Mouse (Mus musculus): ENCODE results near the gene Dapk2. TPM values are rescaled to one million over a fixed set of nuclear protein-coding genes. Genes with fewer than 3 reads are reported as not detected.
A peak's percentile ranks its signal among the peaks of the same experiment; 100 is the strongest.
"Not testable (repeated sequence)": the region's sequence is repeated elsewhere in the genome, so short reads cannot be mapped to it uniquely, and the experiment has no call there.

The Dapk2 gene
- polyA plus RNA-seq, 1 experiment from 2014 or later = 5.3 TPM

DNA sequence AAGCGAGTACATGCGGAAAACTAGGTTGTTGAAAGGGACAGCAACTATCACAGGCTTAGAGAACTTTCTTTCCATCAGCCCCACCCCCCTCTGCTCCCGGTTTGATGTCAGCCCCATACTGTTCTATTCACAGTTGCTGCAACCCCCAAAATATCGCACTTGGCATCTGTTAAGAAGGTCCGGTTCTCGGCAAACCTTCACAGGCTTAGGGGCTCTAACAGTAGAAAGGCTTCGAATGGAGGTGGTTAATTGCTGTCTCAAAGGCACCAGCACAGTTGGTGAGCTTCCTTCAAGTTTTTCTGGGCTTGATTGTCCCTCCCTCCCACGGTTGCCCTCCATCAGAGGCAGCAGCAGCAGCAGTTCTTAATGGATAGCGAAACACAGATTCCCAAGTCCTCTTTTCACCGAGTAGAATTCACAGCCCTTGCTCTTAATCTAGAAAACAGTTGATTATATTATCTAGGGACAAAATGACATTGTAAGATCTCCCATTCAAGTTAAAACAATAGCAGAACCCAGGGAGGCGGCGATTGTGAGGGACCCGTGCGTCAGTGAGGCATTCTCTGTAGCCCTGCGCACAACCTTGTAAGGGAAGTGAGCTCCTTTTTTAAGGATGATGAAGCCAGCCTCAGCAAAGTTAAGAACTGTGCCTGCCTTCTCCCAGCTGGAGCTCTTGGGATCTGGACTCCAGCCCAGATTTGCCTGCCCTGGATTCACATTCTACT lies 117.4 kb downstream of the Dapk2 start:
- Histone ChIP-seq H3K4me1 (peaks cover 57% of the 10 kb centered on the region), H3K27ac (replicated peaks) (peak overlapping the region; percentile 66), H3K36me3 (replicated peaks) (no peaks in the 10 kb centered on the region), H3K9me3 (no peaks in the 10 kb centered on the region), H3K4me3 (peak overlapping the region; percentile 45), H3K27me3 (replicated peaks; ENCODE audit: low read depth, poor library complexity, severe bottlenecking) (peaks cover 11% of the 10 kb centered on the region)
- peak; percentile 40 for DNase-seq (ENCODE audit: low spot score)
- 4% methylated on average over 15 of the region's 15 CpGs for WGBS

DNA sequence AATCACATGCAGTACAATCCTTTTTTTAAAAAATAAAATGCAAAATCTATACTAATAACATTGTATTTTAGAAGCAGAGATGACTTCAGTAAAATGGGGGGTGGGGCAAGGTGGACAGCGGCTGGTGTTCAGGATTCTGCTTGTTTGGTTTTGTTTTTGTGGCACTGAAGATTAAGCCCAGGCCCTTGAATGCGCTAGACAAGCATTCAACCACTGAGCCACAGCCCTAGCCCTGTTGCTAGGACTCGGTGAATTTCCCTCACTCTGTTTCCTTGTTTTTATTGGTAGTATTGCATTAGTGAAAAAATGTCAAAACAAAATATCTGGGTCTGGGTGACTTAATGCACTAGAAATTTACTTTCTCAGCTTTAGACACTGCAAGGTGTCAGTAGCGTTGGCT lies 118.0 kb downstream of the Dapk2 start:
- Histone ChIP-seq H3K4me1 (peaks cover 55% of the 10 kb centered on the region), H3K9me3 (no peaks in the 10 kb centered on the region), H3K27me3 (replicated peaks; ENCODE audit: low read depth, poor library complexity, severe bottlenecking) (peaks cover 11% of the 10 kb centered on the region), H3K4me3 (no peak overlapping the region), H3K27ac (replicated peaks) (peak overlapping the region; percentile 66; the same call in 1 of the 2 replicates), H3K36me3 (replicated peaks) (no peaks in the 10 kb centered on the region)
- WGBS = 25% methylated on average over 4 of the region's 4 CpGs
- no peak for DNase-seq (ENCODE audit: low spot score)

DNA sequence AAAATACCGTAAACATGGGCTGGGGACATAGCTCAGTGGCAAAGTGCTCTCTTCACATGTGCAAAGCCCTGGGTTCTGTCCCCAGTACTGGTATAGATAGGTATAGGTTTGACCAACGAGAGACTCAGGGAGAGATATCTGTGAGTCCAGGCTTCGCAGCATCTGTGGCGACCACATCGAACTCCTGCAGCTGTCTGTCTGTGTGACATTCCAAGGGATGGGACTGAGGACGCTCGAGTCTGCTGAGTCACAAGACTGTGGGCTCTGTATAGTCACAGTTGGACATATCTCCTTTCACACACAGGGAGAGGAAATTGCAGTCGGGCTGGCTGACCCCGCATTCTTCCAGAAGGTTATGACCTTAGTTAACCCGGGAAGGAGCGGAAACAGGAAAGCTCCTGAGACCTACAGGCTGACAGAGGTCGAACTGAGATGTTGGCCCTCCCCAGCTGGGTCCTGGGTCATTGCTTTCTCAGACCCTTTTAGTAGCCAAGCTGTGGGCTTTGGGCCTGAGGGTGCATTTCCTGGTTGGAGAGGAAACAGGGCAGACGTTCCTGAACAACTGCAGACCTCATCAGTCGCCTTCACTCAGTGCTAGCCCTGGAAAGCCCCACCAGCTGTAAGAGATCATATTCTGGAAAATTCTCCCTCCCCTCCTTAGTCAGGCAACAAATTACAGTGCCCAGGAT lies 118.8 kb downstream of the Dapk2 start:
- H3K27me3 ChIP-seq (replicated peaks; ENCODE audit: low read depth, poor library complexity, severe bottlenecking) = peaks cover 11% of the 10 kb centered on the region; the same call in 1 of the 2 replicates
- peaks cover 50% of the 10 kb centered on the region for H3K4me1 ChIP-seq
- no peak overlapping the region for H3K4me3 ChIP-seq
- no peaks in the 10 kb centered on the region for H3K9me3 ChIP-seq
- H3K27ac ChIP-seq (replicated peaks) = peak overlapping the region; percentile 37
- WGBS = 10% methylated on average over 14 of the region's 14 CpGs
- no peaks in the 10 kb centered on the region for H3K36me3 ChIP-seq (replicated peaks)
- peak; percentile 79 for DNase-seq (ENCODE audit: low spot score)

DNA sequence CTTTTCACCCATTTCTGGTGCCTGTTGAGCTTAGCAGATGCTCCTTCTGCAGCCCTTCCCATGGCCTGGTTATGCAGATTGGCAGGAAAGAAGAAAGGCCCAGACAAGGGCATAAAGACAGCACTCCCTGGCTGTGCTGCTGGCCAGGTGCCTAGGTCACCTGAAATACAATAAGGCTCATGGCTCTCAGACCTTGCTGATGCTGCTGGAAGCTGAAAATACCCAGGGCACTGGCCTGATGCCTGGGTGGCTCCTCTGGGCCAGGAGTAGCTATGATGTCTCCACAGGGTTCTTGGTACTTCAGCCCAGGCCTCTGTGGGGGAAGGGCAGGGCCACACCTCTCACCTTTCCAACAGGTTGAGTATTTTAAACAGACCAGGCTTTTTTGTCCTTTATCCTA lies 121.6 kb downstream of the Dapk2 start:
- Histone ChIP-seq H3K36me3 (replicated peaks) (no peaks in the 10 kb centered on the region), H3K4me1 (peaks cover 41% of the 10 kb centered on the region), H3K27ac (replicated peaks) (no peak overlapping the region), H3K27me3 (replicated peaks; ENCODE audit: low read depth, poor library complexity, severe bottlenecking) (peaks cover 6% of the 10 kb centered on the region; the same call in 1 of the 2 replicates), H3K4me3 (no peak overlapping the region), H3K9me3 (no peaks in the 10 kb centered on the region)
- no peak for DNase-seq (ENCODE audit: low spot score)

DNA sequence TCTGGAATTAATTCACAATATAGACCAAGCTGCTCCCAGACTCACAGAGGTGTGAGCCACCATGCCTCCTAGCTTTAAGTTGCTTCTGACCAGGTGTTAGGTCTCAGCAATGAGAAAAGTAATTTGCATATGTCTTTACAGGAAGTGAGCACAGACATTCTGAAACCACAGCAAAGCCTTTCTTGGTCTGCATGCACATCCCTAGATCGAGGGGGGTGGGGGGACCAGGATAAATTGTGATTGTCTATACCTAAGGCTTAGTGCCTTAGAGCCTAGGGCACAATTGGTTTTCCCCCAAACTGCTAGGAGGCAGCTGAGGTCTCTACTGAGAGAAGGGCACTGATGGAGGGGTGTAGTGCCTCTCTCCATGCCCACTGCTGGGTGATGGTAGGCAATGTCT lies 122.5 kb downstream of the Dapk2 start:
- Histone ChIP-seq H3K4me3 (no peak overlapping the region), H3K9me3 (no peaks in the 10 kb centered on the region), H3K27me3 (replicated peaks; ENCODE audit: low read depth, poor library complexity, severe bottlenecking) (peaks cover 4% of the 10 kb centered on the region; the same call in 1 of the 2 replicates), H3K4me1 (peaks cover 33% of the 10 kb centered on the region), H3K27ac (replicated peaks) (no peak overlapping the region), H3K36me3 (replicated peaks) (no peaks in the 10 kb centered on the region)
- 69% methylated on average over 1 of the region's 1 CpGs for WGBS
- DNase-seq (ENCODE audit: low spot score) = no peak

DNA sequence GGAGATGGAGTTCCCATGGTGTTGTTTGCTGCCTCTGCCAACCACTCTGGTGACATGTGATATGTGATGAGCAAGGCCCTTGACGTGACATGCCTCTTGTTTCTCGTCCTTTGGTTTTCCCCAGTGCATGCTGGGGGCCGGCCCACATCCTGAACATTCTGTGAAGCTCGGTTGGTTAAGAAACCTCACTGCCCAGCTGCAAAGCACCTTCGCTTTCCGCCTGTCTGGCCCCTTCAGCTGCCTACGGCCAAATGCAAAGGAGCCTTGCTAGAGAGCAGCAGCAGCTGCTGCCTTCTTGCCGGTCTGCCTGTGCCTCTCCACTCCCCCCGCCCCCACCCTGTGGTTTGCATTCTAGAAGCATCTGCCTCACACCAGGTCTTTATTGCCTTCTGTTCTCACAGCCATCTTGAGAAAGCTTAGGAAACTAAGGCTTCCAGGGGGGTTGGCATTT lies 123.5 kb downstream of the Dapk2 start:
- no peak for DNase-seq (ENCODE audit: low spot score)
- WGBS = 72% methylated on average over 9 of the region's 9 CpGs
- Histone ChIP-seq H3K9me3 (no peaks in the 10 kb centered on the region), H3K4me3 (no peak overlapping the region), H3K4me1 (peaks cover 31% of the 10 kb centered on the region), H3K36me3 (replicated peaks) (no peaks in the 10 kb centered on the region), H3K27ac (replicated peaks) (0 out of 2 replicates have a peak overlapping the region, but pooled peaks have one; percentile 6), H3K27me3 (replicated peaks; ENCODE audit: low read depth, poor library complexity, severe bottlenecking) (peaks cover 4% of the 10 kb centered on the region; the same call in 1 of the 2 replicates)

DNA sequence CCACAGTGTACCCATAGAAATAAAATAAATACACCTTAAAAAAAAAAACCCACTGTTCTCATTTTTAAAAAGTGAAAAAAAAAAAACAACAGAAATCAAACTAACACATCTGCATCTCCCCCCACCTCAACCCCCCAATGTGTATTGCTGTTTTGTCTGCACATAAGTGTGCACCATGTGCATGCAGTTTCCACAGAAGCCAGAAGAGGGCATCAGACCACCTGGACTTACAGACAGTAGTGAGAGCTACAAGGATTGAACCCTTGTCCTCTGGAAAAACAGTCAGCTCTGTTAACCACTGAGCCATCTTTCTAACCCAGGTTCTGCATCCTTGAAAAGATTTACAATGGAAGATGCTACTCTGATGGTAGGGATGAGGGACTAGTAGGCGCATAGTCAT lies 124.6 kb downstream of the Dapk2 start:
- WGBS = 98% methylated on average over 1 of the region's 1 CpGs
- Histone ChIP-seq H3K27ac (replicated peaks) (no peak overlapping the region), H3K4me3 (no peak overlapping the region), H3K4me1 (peaks cover 26% of the 10 kb centered on the region), H3K9me3 (no peaks in the 10 kb centered on the region), H3K36me3 (replicated peaks) (no peaks in the 10 kb centered on the region), H3K27me3 (replicated peaks; ENCODE audit: low read depth, poor library complexity, severe bottlenecking) (peaks cover 4% of the 10 kb centered on the region; the same call in 1 of the 2 replicates)
- DNase-seq (ENCODE audit: low spot score) = no peak

DNA sequence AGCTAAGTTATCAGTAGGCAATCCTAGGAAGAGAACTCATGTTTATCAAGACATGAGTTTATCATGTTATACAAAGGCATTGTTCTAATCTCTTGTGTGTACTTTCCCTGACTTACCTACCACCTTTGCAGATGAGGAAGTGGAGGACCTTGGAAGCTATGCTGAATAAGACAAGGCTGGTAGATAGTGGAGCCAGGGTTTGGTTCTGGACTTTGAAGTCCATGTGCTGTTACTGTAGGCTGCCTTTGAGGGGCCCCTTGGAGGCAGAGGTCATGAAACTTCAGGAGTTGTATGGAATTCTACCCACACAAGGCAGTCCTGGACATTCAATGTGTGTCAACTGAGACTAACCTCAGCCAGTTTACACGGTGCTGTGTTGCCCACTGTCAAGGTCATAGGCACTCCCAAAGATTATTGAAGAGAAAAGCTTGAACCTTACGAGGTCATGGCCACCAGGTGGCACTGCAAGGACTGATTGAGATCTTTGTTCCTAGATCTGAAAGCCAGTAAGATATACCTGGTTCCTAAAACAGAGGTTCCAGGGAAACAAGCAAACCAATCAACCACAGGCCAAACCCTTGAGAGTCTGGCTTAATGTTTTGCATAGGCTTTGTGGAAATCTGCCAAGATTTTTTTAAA lies 125.7 kb downstream of the Dapk2 start:
- Histone ChIP-seq H3K4me1 (peaks cover 22% of the 10 kb centered on the region), H3K36me3 (replicated peaks) (no peaks in the 10 kb centered on the region), H3K27me3 (replicated peaks; ENCODE audit: low read depth, poor library complexity, severe bottlenecking) (0 out of 2 replicates have a peak, but pooled peaks cover 4% of the 10 kb centered on the region), H3K9me3 (no peaks in the 10 kb centered on the region), H3K4me3 (no peak overlapping the region), H3K27ac (replicated peaks) (no peak overlapping the region)
- DNase-seq (ENCODE audit: low spot score) = peak; percentile 77
- WGBS = 23% methylated on average over 2 of the region's 2 CpGs

DNA sequence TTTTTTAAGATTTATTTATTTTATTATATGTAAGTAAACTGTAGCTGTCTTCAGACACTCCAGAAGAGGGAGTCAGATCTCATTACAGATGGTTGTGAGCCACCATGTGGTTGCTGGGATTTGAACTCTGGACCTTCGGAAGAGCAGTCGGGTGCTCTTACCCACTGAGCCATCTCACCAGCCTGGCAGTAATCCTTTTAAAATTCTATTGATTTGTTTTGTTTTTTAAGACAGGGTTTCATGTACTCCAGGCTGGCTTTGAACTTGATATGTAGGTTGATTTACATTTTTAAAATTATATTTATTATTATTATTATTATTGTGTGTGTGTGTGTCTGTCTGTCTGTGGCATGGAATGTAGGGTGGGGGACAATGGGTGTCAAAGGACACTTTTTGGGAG lies 127.2 kb downstream of the Dapk2 start:
- H3K27me3 ChIP-seq (replicated peaks; ENCODE audit: low read depth, poor library complexity, severe bottlenecking); H3K36me3 ChIP-seq (replicated peaks); DNase-seq (ENCODE audit: low spot score); H3K27ac ChIP-seq (replicated peaks); H3K4me3 ChIP-seq; H3K9me3 ChIP-seq: not testable (repeated sequence)
- H3K4me1 ChIP-seq = peaks cover 15% of the 10 kb centered on the region
- WGBS = 88% methylated on average over 2 of the region's 2 CpGs

DNA sequence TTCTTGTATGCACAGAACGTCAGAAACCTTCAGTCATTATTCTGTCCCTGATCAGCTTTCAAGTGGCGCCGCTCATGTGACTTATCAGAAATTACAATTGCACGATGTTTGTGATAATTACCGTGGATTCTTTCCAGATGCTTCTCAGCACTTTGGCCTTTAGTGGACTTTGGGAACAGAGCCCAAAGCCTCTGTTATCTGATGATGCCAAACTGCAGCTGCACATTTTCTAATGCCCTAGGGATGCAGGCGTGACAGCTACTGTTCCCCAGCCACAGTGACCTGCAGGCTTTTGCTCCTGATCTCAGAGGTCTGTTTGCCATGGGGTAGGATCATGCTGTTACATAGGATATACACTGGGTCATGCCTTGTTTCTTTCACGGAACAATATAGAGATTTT lies 127.9 kb downstream of the Dapk2 start:
- H3K27me3 ChIP-seq (replicated peaks; ENCODE audit: low read depth, poor library complexity, severe bottlenecking) = no peaks in the 10 kb centered on the region
- H3K36me3 ChIP-seq (replicated peaks) = no peaks in the 10 kb centered on the region
- peaks cover 15% of the 10 kb centered on the region for H3K4me1 ChIP-seq
- no peak overlapping the region for H3K27ac ChIP-seq (replicated peaks)
- DNase-seq (ENCODE audit: low spot score) = peak; percentile 59
- WGBS = 40% methylated on average over 7 of the region's 7 CpGs
- H3K4me3 ChIP-seq = no peak overlapping the region
- H3K9me3 ChIP-seq = no peaks in the 10 kb centered on the region

DNA sequence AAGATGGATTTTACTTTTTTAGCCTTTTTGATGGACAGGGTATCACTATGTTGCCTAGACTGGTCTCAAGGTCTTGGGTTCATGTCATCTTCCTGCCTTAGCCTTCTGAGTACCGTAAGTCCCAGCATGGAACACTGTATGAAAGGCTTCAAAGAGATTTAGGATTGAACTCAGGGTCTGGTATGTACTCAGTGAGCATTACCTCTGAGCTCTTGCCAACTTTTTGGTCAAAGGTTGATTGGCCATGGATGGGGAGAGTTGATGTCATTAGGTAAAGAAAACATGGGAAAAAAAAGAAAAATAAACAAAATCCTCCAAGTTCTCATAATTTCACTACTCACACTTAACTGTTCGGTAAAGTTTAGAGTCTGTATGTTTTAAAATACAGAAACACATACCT lies 132.7 kb downstream of the Dapk2 start:
- Histone ChIP-seq H3K36me3 (replicated peaks) (no peaks in the 10 kb centered on the region), H3K4me1 (peaks cover 28% of the 10 kb centered on the region), H3K4me3 (no peak overlapping the region), H3K27me3 (replicated peaks; ENCODE audit: low read depth, poor library complexity, severe bottlenecking) (no peaks in the 10 kb centered on the region), H3K27ac (replicated peaks) (no peak overlapping the region), H3K9me3 (no peaks in the 10 kb centered on the region)
- 80% methylated on average over 2 of the region's 2 CpGs for WGBS
- no peak for DNase-seq (ENCODE audit: low spot score)

DNA sequence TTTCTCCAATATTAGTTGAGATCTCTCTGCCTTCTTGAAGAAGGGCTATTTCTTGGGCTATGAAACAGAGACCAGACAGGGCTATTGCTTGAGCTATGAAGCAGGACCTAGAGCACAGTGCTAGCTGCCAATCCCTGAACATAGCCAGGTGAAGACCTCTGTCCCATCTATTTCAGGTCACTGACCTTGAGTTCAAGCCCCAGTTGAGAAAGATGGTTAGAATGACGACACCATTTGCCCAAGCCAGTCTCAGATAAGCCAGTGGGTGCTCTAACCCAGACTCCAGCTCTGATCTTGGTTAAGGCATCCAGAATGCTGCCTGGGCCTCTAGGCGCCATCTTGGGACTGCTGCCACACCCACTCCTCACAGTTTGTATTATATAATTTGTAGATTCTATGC lies 135.3 kb downstream of the Dapk2 start:
- Histone ChIP-seq H3K36me3 (replicated peaks) (no peaks in the 10 kb centered on the region), H3K27me3 (replicated peaks; ENCODE audit: low read depth, poor library complexity, severe bottlenecking) (no peaks in the 10 kb centered on the region), H3K9me3 (no peaks in the 10 kb centered on the region), H3K4me1 (peaks cover 20% of the 10 kb centered on the region), H3K27ac (replicated peaks) (no peak overlapping the region), H3K4me3 (no peak overlapping the region)
- no peak for DNase-seq (ENCODE audit: low spot score)
- 84% methylated on average over 2 of the region's 2 CpGs for WGBS

All from embryonic facial prominence, embryonic 10.5 days (tissue).